Mouse (Mus musculus): ENCODE results near the gene Gm2012.
"Not testable (repeated sequence)": the region's sequence is repeated elsewhere in the genome, so short reads cannot be mapped to it uniquely, and the experiment has no call there.

Gene Gm2012

GRCm38 (mm10) chrX:26231255-26231654, at the start of gene Gm2012:
TSS of gene Gm2012 (minus strand) at chrX:26231355.
- DNase-seq, result not testable (repeated sequence)

DNA sequence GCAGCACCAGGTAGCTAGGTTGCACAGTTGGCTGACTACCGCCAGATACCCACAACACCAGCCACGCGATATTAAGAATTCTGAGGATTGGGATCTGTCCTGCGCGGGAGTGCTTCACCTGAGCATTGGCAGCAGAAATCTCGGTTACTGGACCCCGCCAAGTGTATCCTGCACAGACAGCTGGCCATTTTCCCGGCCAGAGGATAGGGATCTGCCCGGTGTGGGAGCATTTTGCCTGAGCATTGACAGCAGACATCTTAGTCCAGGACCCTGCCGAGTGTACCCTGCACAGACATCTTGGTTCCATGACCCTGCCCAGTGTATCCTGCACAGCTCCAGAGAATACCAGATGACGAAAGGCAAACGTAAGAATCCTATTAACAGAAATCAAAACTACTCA, 72.0 kb downstream of the Gm2012 start:
- not testable (repeated sequence) for DNase-seq
